Mouse (Mus musculus): ENCODE measurements at regions not wholly inside any gene's neighbourhood (a gene's known extent, or its start where the extent isn't known, plus 50 kb on each side); places are given as distances from the start of the nearest gene placed in this dataset.

- TF ChIP-seq FLI1 (IDR thresholded peaks at IDR 0.05; ENCODE audit: low read length) (no peak), GATA1 (IDR thresholded peaks at IDR 0.05; ENCODE audit: borderline replicate concordance, low read length) (no peak)
Observed at GRCm38 (mm10) chr13:82496606-82497005, 713.7 kb downstream of the Cetn3 start.
